Comparison of ENCODE assay signal across 21 mouse cellular contexts in the genomic region with DNA sequence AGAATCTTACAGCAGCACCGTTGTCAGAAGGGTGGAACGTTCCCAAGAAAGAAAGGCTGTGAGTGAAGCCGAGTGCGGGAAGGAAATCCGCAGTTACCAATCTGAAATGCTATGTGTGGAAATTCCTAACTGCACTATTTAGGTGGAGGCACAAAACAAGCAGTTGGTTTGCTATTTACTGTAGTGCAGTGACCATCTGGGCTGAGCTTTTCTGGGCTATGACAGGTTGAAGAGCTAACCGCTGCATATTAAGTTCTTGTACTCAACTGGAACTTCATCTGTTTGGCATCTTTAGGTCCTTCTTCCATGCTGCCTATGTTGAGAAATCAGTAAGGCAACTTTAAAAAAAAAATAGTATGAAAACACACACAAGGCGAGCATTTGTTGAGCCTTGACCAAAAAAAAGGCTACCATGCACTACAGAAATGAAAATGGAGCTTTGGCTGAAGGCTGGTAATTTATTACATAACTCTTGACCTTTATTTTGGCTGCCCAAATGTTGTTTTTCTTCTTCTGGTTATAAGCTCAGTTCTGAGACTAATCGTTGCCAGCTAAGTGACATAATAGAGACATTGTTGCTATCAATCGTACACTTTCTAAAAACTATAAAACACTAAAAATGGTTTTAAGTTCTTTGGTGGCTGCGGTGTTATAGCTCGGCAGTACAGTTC. TPM values are rescaled to one million over a fixed set of nuclear protein-coding genes. Genes with fewer than 3 reads are reported as not detected.
DNase-seq lines count a peak whose midpoint lies in the region; TF ChIP-seq lines count a peak whose summit lies in the region.
"Had no signal": no experiment of that assay in that cellular context is flagged by ENCODE, and none has a peak within 500 bp of the region (broad histone marks: within the 10 kb centered on the region; RNA-seq: fewer than 3 reads in every experiment).

No protein-coding gene starts in this region.

- WGBS in kidney, adult 2 months, result 72% methylated on average over 11 of the region's 11 CpGs

- TF ChIP-seq CTCF in gastrocnemius, adult 2 months (IDR thresholded peaks at IDR 0.05), result no peak
- no peak for TF ChIP-seq CTCF in kidney, adult 2 months (conservative IDR thresholded peaks at IDR 0.05; ENCODE audit: insufficient read depth, insufficient read length, low read depth, low read length)

- H3K27ac ChIP-seq in gastrocnemius, adult 2 months, result peak overlapping the region; percentile 43
- no peak overlapping the region for H3K27ac ChIP-seq in kidney, adult 2 months (ENCODE audit: insufficient read depth, low read depth, low read length)
- H3K27ac ChIP-seq: embryonic facial prominence, embryonic 10.5 days; forebrain, embryonic 10.5 days; heart, embryonic 15.5 days; hindbrain, embryonic 12.5 days; limb, embryonic 13.5 days; liver, embryonic 13.5 days; stomach, embryonic 15.5 days had no signal

- intact Hi-C loops in gastrocnemius, adult 2 months (cut with DNase I), result loop anchor here (5.0 kb wide), 1 partner anchor 55 kb away; a partner anchor contains a TSS

- peak; percentile 26 for DNase-seq in adrenal gland, adult 2 months
- DNase-seq in adrenal gland, postnatal 25 days, result no peak
- DNase-seq in gastrocnemius, adult 2 months, result no peak
- DNase-seq in gastrocnemius, postnatal 10 days, result no peak
- DNase-seq in kidney, adult 2 months, result peak; percentile 62
- DNase-seq in kidney, adult 18-20 months, result no peak
- peak; percentile 51 for DNase-seq in NIH3T3 (ENCODE audit: low read depth)
- DNase-seq in right cerebral cortex, adult 2 months (ENCODE audit: low spot score in 2 of 2), result no peak
- DNase-seq: cerebellum, adult 8-10 months; kidney, postnatal 25 days; liver, embryonic 13.5 days; lung, embryonic 14.5 days; lung, postnatal 4 days; midbrain, embryonic 14.5 days; thymus, postnatal 25 days had no signal

- no peak overlapping the region for H3K4me3 ChIP-seq in gastrocnemius, adult 2 months
- no peak overlapping the region for H3K4me3 ChIP-seq in kidney, adult 2 months (ENCODE audit: insufficient read depth, low read depth, low read length)
- H3K4me3 ChIP-seq: embryonic facial prominence, embryonic 10.5 days; forebrain, embryonic 10.5 days; heart, embryonic 15.5 days; hindbrain, embryonic 12.5 days; limb, embryonic 13.5 days; liver, embryonic 13.5 days; stomach, embryonic 15.5 days had no signal

- H3K4me1 ChIP-seq in kidney, adult 2 months (ENCODE audit: control insufficient read depth, insufficient read depth, low read length), result no peaks in the 10 kb centered on the region
- H3K4me1 ChIP-seq: embryonic facial prominence, embryonic 10.5 days; hindbrain, embryonic 12.5 days; limb, embryonic 13.5 days; stomach, embryonic 15.5 days had no signal

- no peaks in the 10 kb centered on the region for H3K27me3 ChIP-seq in kidney, adult 2 months (replicated peaks; ENCODE audit: control insufficient read depth, insufficient read depth, low read length)
- H3K27me3 ChIP-seq: heart, embryonic 15.5 days; hindbrain, embryonic 12.5 days; limb, embryonic 13.5 days; liver, embryonic 13.5 days; stomach, embryonic 15.5 days had no signal

- TF ChIP-seq POLR2A in kidney, adult 2 months (IDR thresholded peaks at IDR 0.05; ENCODE audit: low read depth, low read length), result no peak

- H3K36me3 ChIP-seq in kidney, adult 2 months (ENCODE audit: control insufficient read depth, insufficient read depth, low read length), result no peaks in the 10 kb centered on the region
- H3K36me3 ChIP-seq: stomach, embryonic 15.5 days had no signal

RNA-seq across cellular contexts. Expression of a gene that starts 56.2 kb away (rescaled TPM):
- total RNA-seq in adrenal gland, adult 2 months (2021), result 10 to 100 TPM; 59.7 to 68.8 TPM
- 9.5 and 12.9 TPM in 2 replicates for polyA plus RNA-seq in adrenal gland, adult 2 months (2012; rRNA removed)
- total RNA-seq in adrenal gland, postnatal 25 days (2021), result 72.8 and 85.1 TPM in 2 replicates
- total RNA-seq in gastrocnemius, adult 2 months (2021), result 10 to 100 TPM; 32.4 to 35.6 TPM
- total RNA-seq in gastrocnemius, postnatal 10 days (2021), result 10 to 100 TPM; 35.9 to 56.3 TPM
- 9.5 and 11.3 TPM in 2 replicates for polyA plus RNA-seq in kidney, adult 2 months (2012; rRNA removed)

Comparison
In these comparisons a context has a peak if more than half of its experiments do, and no peak if none do; other contexts are left out.
1. DNase-seq: peak in adrenal gland, adult 2 months (single experiment), kidney, adult 2 months (single experiment) and NIH3T3 (single experiment); none in adrenal gland, postnatal 25 days (single experiment), gastrocnemius, adult 2 months (single experiment), gastrocnemius, postnatal 10 days (single experiment), kidney, adult 18-20 months (single experiment) and right cerebral cortex, adult 2 months (0 of 2).